Mouse (Mus musculus): Measurements from ENCODE around the gene Gabarap.
"Not testable (repeated sequence)": the region's sequence is repeated elsewhere in the genome, so short reads cannot be mapped to it uniquely, and the experiment has no call there.

Gabarap gene

DNA sequence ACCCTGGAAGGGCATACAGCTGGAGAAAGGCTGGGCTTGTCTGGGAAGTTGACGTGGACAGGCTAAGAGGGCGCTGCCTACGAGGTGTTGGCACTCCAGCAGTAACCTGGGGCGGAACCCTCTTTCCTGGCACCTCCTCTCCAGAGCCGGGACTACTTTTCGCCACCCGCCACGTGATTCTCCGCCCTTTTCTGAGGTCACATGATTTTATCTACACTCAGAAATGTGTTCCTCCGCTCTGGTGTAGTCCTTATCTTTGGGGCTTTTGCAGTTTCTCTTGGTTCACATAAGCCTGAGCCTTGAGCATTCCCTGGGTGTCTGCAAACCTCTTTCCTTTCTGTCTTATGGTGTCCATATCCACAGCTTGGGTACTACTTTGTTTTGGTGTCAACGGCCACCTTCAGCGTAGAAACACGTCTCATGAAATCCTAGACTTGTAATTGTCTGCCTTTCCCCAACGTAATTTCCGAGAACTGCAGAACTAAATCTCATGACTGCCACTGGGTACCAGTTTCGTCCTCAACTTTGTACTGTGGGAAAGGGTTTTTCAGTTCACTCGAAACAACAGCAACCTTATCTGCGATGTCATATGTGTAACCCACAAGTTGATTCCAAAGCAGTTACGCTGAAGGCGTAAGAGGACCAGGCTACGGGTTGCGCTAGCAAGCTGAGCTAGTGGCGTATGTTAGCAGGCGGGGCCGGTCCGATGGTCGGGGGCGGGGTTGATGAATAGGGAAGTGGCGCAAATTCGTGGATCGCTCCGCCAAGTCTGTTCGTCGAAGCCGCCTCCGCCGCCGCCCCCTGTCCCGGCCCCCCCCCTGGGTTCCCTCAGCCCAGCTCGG, at the start of gene Gabarap:
TSS of gene Gabarap (plus strand) at position 294 of the 842 bp plus-strand sequence.
- peak; percentile 92 to 94 for DNase-seq (ENCODE audit: low spot score in 2 of 2)

DNA sequence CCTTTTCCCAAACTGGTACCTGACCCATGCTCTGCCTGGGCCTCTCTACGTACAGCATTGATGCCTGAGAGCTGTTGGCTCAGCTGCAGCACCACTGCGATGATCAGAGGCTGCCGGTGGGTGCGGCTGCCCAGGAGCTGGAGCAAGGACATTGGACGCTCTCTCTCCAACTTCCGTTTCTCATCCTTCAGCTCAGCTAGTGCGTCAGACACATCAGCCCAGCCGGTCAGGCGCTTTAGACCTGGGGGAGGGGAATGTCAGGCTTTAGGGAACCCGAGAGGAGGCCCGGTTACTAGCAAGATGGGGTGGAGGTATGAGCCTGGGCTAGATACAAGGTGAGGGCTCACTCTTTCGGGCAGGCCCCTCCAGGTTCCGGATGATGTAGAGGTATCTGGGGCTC, 45.7 kb upstream of the Gabarap start:
- no peak for DNase-seq (ENCODE audit: low spot score in 2 of 2)

DNA sequence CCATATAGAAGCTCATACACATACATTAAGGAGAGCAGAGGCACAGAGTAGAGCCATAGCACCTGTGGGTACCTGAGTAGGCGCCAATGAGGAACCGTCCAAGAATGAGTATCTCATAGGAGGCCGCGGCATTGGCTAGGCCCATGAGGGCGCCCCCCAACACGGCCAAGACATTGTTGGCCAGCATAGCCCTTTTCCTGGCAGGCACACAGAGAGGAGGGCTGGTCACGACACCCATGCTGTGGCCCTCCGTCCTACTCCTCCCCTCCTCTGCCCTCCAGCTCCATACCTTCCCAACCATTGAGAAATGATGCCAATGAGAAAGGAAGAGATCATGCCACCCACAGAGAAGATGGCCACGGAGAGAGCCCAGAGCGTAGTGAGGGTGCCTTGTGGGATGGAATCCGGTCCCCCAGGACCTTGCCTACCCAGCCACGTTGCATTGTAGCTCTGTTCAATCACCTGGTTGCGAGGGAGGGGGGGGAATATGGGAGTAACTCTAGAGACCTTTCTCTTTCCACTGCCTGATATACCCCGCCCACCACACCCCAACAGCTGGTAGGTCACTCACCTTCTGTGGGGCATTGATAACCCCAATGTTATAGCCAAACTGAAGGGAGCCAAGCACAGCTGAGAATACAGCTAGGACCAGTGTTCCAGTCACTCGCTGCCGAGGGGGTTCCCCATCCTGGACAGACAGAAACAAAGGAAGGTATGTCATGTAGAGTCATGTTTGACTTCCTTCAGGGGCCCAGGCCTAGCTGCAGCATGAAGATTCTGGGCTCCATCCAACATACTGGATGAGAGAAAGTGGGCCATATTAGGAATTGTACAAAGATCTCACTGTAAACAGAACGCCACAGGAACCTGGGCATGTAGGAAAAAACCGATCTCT, 44.7 kb upstream of the Gabarap start:
- DNase-seq (ENCODE audit: low spot score in 2 of 2): no peak

DNA sequence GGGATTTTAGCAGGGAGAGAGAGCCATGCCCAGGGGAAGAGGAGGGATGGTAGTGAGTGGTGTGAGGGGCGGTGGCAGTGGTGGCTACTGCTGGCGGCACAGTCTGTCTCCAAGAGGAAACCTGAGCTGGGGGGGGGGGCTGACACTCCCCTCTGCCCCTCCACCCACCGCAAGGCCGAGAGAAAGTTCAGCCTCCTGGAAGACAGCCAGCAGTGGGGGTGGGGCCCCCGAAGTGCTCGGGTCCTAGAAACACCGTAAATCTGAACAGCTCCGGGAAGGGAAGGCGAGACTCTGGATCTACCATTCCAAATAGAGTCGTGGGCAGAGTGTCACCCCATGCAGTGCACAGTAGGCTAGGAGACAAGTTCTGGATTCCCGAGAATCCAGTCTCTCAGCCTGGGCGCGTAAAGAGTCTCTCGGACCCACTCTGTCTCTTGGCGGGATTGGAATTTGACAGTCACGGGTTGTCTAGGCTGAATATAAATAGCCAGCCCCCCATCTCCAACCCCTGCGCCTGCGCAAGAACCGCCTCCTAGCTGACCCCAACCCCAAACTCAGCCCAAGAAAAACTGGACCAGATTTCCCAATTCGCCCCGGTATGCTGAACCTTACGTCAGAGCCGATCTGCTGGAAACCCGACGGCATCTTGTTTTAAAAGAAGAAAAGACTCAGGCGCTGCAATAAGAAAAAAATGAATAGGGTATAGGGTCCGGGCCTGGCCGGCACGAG, 43.4 kb upstream of the Gabarap start:
- no peak for DNase-seq (ENCODE audit: low spot score in 2 of 2)

DNA sequence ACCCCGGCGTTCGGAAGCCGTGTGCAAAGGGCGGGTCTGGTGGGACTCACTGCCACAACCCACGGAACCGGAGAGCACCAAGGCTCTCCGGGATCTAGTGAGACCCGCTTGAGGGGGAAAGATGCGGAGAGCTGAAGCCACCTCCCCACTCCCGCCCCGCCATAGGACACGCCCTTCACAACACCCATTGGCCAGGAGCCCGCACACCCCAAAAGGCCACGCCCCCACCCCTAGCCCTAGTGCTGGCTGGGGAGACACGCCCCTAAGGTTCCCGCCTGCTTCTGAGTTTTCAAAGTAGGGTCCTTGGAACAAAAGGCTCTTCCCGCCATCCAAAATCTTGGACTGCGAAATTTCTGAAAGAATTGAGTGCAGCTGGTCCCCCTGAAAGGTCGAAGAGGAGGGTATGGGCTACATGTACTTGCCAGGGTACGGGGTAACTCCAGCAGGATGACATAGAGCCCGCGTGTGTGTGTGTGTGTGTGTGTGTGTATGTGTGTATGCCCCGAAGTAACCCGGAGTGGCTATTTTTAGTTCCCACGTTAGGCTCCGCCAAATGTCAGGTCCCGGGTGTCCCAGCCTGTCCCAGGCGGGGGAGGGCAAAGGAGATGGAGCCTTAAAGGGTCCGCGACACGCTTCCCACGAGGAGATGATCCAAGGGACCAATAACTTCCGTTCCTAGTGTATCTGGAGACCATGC, 42.7 kb upstream of the Gabarap start, which contains the start of gene Slc2a4:
TSS of gene Slc2a4 (minus strand) at position 123 of the 697 bp plus-strand sequence.
- DNase-seq (ENCODE audit: low spot score in 2 of 2): peak; percentile 78 to 79

DNA sequence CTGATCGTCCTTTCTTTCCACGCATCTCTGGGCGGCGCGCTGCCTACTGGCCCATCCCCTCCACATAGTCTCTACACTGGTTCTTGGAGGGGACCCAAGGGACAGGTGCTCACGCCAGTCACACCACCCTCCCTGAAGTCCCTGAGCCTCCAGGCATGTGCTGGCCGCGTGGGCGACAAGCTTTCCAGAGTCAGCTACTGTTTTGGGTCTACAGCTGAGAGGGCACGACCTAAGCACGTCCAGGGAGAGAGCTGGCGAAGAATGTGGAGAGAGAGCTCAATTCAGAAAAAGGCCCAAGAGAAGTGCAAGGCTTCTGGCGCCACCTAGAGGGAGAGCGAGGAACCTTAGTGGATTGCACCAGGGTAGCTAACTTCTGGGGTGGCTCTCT, 42.2 kb upstream of the Gabarap start:
- peak in 1 of 2 experiments; percentile 69 for DNase-seq (ENCODE audit: low spot score in 2 of 2)

DNA sequence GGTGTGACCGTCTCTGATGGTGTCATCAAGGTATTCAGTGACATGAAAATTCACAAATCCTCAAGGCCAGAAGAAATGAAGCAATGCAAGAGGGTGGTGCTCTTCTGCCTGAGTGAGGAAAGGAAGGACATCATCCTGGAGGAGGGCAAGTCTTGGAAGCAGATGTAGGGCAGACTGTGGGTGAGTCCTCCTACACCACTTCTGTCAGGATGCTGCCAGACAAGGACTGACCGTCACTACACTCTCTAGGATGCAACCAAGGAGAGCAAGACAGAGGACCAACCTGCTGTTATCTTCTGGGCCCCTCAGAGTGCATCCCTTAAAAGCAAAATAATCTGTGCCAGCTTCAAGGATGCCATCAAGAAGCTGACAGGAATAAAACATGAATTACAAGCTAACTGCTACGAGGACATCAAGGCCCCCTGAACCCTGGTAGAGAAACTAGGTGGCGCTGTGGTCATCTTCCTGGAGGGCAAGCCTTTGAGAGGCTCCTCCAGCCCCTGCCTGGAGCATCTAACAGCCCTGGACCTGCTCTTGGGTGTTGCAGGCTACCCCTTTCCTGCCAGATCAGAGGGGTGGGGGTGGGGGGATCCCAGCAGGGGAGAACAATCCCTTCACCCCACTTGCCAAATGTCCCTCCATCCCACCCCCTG, 40.0 kb upstream of the Gabarap start:
- DNase-seq (ENCODE audit: low spot score in 2 of 2): no peak

DNA sequence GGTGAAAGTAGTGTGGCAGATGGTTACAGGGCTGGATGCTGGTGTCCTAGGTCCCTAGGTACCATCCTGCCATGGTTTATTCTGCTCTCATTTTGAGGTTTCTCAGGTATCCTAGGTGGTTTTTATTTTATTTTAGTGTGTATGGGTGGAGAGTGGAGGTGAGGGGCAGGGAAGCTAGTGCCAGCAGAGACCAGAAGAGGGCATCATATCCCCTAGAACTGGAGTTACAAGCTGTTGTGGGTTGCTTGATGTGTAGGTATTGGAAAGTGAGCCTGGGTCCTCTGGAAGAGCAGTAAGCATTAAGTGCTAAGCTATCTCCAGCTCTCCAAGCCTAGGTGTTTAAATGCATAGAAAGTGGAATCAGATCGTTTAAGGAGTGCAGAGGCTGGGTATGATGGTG, 38.7 kb upstream of the Gabarap start:
- DNase-seq (ENCODE audit: low spot score in 2 of 2): no peak

DNA sequence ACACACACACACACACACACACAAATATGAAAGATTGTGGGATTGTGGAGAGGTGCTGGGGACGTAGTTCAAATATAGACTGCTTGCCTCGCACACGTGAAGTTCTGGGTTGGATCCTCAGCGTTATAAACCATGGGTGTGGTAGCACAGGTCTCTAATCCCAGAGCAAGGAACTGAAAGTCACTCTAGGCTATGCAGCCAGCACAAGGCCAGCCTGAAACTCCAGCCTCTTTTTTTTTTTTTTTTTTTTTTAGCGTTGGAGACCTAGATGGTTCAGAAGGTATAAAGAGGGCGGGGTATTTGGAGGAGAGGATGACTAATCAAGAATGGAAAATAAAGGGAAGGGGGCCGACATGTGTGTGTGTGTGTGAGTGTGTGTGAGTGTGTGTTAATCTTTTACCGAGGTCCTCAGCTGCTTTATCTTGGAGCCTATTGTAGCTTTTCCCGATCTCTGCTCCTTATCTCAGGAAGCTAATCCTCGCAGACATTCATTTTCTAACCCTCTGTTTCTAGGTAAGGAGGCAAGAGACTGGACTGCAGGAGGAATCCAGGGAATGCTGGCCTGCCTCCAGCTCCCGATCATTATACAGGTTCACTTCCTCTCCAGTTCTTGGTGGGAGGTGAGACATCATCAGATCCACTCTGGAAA, 37.6 kb upstream of the Gabarap start:
- DNase-seq (ENCODE audit: low spot score in 2 of 2): no peak

DNA sequence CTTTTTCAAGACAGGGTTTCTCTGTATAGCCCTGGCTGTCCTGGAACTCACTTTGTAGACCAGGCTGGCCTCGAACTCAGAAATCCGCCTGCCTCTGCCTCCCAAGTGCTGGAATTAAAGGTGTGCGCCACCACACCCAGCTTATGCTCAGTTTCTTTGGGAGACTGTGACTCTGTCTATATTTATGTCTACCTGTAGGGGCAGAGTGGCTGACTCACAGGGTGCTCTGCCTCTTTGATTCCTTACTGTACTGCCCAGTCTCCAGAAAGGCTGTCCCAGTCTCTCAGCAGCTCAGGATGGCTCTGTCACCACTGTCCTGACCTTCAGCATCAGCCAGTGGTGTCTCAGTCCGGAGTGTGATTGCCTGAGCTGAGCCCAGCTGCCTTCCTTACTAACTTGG, 35.3 kb upstream of the Gabarap start:
- DNase-seq (ENCODE audit: low spot score in 2 of 2): not testable (repeated sequence)

DNA sequence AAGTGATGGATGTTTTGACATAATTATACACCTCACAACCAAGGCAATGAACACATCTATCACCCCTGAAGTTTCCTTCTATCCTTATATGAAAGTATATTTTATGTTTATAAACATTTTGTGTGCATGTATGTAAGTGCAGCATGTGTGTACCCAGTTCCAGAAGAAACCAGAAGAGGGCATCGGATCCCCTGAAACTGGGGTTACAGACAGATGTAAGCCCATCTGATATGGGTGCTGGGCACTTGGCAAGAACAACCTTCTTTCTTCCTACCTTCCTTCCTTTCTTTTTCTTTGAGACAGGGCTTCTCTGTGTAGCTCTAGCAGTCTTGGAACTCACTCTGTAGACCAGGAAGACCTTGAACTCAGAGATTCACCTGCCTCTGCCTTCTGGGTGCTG, 34.7 kb upstream of the Gabarap start:
- no peak for DNase-seq (ENCODE audit: low spot score in 2 of 2)

DNA sequence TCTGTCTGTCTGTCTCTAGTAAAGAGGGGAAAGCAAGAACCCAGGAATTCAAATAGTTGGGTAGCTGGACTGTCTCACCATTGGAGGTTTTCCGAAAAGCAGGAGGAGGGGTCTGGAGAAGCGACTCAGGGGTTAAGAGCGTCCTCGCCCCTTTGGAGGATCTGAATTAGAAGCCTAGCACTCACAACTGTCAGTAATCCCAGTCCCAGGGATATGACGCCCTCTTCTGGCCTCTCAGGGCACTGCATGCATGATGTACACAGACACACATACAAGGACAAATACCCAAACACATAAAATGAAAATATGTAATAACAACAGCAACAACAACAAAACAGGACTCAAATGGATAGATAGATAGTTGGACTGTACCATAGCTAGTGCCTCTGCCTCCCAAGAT, 30.3 kb upstream of the Gabarap start:
- no peak for DNase-seq (ENCODE audit: low spot score in 2 of 2)

DNA sequence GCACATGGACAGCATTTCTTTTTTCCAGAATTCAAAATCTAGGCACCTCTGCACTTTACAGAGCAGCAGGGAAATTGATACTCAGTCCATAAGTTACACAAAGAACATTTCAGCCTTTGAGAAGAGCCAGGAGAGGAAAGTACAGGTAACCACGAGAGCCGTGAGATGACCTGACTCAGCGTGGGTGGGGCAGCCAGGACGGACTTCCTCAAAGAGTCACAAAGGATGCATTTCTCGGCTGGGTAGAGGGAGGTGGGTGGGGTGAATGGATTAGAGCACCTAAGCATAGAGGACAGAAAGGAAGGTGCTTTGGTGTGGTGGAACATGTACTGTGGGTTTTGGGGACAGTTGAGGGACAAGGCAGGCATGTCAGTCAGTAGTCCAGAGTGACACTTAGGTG, 29.1 kb upstream of the Gabarap start:
- DNase-seq (ENCODE audit: low spot score in 2 of 2): no peak

DNA sequence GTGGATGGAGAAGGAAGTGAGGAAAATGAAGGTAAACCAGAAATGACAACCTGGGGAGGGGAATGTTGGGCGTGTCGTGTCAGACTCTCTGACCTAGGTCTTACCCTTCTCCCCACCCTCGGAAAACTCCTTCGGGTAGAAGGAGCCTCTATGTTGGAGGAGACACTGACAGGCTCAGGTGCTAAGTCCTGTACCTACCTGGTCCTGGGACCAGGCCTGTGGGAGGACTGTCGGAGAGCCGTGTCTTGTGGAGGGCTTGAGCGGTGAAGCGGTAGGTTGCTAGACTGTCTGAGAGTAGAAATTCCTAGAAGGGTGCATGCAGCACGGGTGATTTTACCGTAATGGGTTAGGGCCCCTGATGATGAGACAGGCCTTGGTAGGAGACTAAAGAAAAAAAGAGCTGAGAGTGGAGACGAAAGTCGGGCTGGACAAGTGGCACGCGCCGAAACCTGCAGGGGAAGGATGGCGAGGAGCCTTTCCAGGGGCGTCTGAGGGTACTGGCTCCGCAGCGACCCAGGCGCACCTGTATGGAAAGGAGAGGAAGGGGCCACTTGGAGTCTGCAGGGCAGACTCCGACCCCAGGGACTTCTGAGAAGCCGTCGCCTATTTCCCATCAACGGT, 26.2 kb upstream of the Gabarap start, which contains the start of gene Cldn7:
TSS of gene Cldn7 (plus strand) at position 130 of the 621 bp plus-strand sequence.
- no peak for DNase-seq (ENCODE audit: low spot score in 2 of 2)

DNA sequence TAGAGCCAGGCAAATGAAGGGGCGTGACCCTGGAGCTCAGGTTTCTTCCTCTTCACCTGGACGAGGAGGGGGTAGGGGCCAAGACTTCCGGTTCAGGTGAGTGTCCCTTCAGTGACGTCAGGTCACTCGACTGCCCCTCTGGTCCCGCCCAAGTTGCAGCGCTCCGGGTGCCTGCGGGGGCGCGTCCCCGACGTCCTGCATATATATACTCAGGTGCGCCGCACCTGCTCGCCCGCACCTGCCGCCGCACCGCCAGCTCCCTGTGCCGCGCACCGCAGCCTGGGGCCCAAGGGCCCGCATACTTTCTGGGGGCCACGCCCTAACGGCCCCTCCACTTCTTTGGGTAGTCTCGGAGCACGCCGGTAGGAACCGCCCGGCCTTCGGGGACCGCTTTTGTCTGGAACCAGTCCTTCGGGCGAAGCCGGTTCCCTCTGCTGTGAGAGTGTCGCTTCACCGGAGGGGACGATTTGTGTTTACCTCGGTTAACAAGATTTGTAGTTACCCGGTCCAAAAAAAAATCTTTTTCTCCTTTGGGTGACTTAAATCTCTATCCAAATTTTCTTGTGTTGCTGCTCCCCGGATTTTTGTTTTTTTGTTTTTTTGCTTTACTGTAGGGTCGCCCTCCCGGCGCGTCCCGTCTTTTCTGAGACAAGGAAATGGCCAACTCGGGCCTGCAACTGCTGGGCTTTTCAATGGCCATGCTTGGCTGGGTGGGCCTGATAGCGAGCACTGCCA, 25.5 kb upstream of the Gabarap start:
- no peak for DNase-seq (ENCODE audit: low spot score in 2 of 2)

DNA sequence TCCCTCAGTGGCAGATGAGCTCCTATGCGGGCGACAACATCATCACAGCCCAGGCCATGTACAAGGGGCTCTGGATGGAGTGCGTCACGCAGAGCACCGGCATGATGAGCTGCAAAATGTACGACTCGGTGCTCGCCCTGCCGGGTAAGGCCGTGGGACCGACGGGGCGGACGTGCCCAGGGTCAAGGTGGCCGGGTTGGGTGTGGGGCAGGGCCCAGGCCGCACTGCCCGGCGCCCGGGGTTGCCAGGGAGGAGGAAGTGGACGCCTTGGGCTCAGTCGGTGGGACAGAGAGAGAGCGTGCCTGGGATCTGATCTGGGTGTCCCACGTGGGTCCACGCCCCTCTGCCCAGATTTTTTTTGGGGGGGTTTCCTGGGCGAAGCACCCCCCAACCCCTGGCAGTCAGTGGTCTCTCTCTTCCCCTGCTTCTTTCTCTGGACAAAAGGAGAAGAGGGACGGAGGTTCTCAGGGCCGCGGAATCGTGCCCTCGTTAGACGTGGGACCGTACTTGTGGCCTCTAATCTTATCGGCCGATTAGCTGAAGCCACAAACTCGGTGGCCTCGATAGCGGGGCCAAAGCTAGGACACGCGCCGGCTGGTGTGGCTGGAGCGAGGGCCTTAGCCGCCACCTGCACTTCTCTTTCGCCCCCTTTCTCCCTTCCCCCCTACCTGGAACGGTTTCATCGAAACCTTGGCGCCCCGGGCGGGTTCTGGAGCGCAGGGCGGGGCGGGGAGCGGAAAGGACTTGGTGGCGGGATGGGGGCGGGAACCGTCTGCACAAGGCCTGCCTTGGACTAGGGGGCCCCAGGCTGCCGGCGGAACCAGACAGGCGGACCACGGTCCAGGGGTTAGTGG, 24.7 kb upstream of the Gabarap start:
- DNase-seq (ENCODE audit: low spot score in 2 of 2): no peak

DNA sequence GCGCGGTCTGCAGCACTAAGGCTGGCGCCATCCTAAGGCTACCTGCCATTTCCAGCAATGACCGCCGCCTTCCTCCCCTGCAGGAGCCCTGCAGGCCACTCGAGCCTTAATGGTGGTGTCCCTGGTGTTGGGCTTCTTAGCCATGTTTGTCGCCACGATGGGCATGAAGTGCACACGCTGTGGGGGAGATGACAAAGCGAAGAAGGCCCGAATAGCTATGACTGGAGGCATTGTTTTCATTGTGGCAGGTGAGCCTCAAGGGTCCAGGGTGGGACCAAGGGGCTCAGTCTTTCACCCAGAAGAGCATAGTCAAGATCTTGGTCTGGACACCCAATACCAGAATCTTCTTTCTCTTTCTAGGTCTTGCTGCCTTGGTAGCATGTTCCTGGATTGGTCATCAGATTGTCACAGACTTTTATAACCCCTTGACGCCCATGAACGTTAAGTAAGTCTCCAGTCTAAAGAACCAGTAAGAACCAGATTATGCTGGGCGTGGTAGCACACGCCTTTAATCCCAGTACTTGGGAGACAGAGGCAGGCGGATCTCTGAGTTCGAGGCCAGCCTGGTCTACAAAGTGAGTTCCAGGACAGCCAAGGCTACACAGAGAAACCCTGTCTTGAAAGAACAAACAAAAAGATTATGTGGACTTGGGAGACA, 24.0 kb upstream of the Gabarap start:
- DNase-seq (ENCODE audit: low spot score in 2 of 2): no peak

DNA sequence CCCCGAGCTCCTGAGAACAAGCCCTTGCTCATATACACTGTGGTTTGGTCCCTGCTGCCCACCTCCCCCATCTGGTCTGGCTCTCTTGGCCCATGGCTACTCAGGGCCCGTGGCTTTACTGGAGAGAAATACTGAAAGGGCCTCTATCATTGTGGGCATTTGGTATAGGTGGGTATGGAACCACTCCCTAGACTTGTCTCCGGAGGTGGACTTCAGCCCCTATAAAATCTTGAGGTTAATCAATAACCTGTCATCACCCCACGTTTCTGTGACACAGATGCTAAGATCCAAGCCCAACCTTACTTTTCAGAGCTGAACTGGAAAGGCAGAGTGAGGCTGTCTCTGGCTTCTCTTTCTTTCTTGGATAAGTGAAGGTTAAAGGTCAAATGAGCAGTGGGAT, 22.1 kb upstream of the Gabarap start:
- no peak for DNase-seq (ENCODE audit: low spot score in 2 of 2)

Data from frontal cortex, postnatal 10 days (tissue).